Mouse (Mus musculus) forebrain, embryonic 11.5 days (tissue): ENCODE measurements at regions not wholly inside any gene's neighbourhood (a gene's known extent, or its start where the extent isn't known, plus 50 kb on each side); places are given as distances from the start of the nearest gene placed in this dataset.

Experiments
- ATAC-seq: fragments of 200-750 bp; cut with Nextera tagmentation; replicated peaks from 2 replicates; pipeline ENCODE4 v1.8.0; 2017; ENCODE audit warnings: moderate TSS enrichment; ENCODE audit not compliant: low FRiP score
- DNase-seq: peaks from one replicate; pipeline ENCODE4 v3.0.0-alpha.2; 2017; ENCODE audit warnings: low spot score
- H3K27ac ChIP-seq: fragments of 300-500 bp; sonication (generic); 2 replicates; pipeline ENCODE4 v1.5.1; 2014; ENCODE audit warnings: low read depth, low read length
- H3K27me3 ChIP-seq: fragments of 300-500 bp; sonication (generic); 2 replicates; pipeline ENCODE4 v1.6.1; 2014; ENCODE audit warnings: mild to moderate bottlenecking, low read length, mixed read lengths; ENCODE audit not compliant: control insufficient read depth, insufficient read depth
- H3K36me3 ChIP-seq: fragments of 300-500 bp; sonication (generic); 2 replicates; pipeline ENCODE4 v1.6.1; 2014; ENCODE audit warnings: mild to moderate bottlenecking, low read length, moderate library complexity, mixed read lengths; ENCODE audit not compliant: control insufficient read depth, insufficient read depth
- H3K4me1 ChIP-seq: fragments of 300-500 bp; sonication (generic); replicated peaks from 2 replicates; pipeline ENCODE4 v1.6.1; 2014; ENCODE audit warnings: low read length, mixed read lengths; ENCODE audit not compliant: control insufficient read depth, insufficient read depth
- H3K4me2 ChIP-seq: fragments of 300-500 bp; sonication (generic); 2 replicates; pipeline ENCODE4 v1.6.1; 2014; ENCODE audit warnings: low read depth, mild to moderate bottlenecking, low read length, moderate library complexity, mixed read lengths; ENCODE audit not compliant: severe bottlenecking
- H3K4me3 ChIP-seq: fragments of 300-500 bp; sonication (generic); 2 replicates; pipeline ENCODE4 v1.5.1; 2014; ENCODE audit warnings: low read depth, low read length
- H3K9ac ChIP-seq: fragments of 300-500 bp; sonication (generic); 2 replicates; pipeline ENCODE4 v1.6.1; 2014; ENCODE audit warnings: low read length
- H3K9me3 ChIP-seq: fragments of 300-500 bp; sonication (generic); 2 replicates; pipeline ENCODE4 v1.6.1; 2016; ENCODE audit warnings: low read length, mixed read lengths; ENCODE audit not compliant: control insufficient read depth
- WGBS: fragments of 180-500 bp; shearing (Covaris S2); extraction: QIAGEN DNeasy Blood & Tissue Kit; methylation state at CpG from one replicate; pipeline ENCODE4 v1.1.7; 2014; 5-methylcytosine and 5-hydroxymethylcytosine counted together

- no peak overlapping the region for H3K4me3 ChIP-seq
- no peak for ATAC-seq
- no peak overlapping the region for H3K9ac ChIP-seq
- H3K4me1 ChIP-seq = 0 out of 2 replicates have a peak, but pooled peaks cover 2% of the 10 kb centered on the region
- WGBS = 86% methylated on average over 6 of the region's 6 CpGs
- no peak overlapping the region for H3K27ac ChIP-seq
- no peaks in the 10 kb centered on the region for H3K36me3 ChIP-seq
- DNase-seq = no peak
- no peaks in the 10 kb centered on the region for H3K27me3 ChIP-seq
- H3K4me2 ChIP-seq = no peak overlapping the region
- no peaks in the 10 kb centered on the region for H3K9me3 ChIP-seq
Measured at GRCm38 (mm10) chr3:54993761-54994160, 61.5 kb downstream of the Ccna1 start.

GRCm38 (mm10) chr3:54990073-54990472, 65.2 kb downstream of the Ccna1 start:
- WGBS = 28% methylated on average over 5 of the region's 5 CpGs
- H3K4me2 ChIP-seq = no peak overlapping the region
- H3K27ac ChIP-seq = no peak overlapping the region
- H3K4me3 ChIP-seq = no peak overlapping the region
- no peak for ATAC-seq
- H3K9ac ChIP-seq = no peak overlapping the region
- DNase-seq = no peak
- H3K36me3 ChIP-seq = no peaks in the 10 kb centered on the region
- no peaks in the 10 kb centered on the region for H3K9me3 ChIP-seq
- H3K27me3 ChIP-seq = no peaks in the 10 kb centered on the region
- H3K4me1 ChIP-seq = 0 out of 2 replicates have a peak, but pooled peaks cover 2% of the 10 kb centered on the region

- no peak overlapping the region for H3K9ac ChIP-seq
- 76% methylated on average over 8 of the region's 8 CpGs for WGBS
- 0 out of 2 replicates have a peak, but pooled peaks cover 2% of the 10 kb centered on the region for H3K4me1 ChIP-seq
- no peaks in the 10 kb centered on the region for H3K9me3 ChIP-seq
- H3K36me3 ChIP-seq = no peaks in the 10 kb centered on the region
- no peak overlapping the region for H3K27ac ChIP-seq
- H3K4me2 ChIP-seq = no peak overlapping the region
- no peak overlapping the region for H3K4me3 ChIP-seq
- ATAC-seq = no peak
- H3K27me3 ChIP-seq = no peaks in the 10 kb centered on the region
- no peak for DNase-seq
Measured at GRCm38 (mm10) chr3:54989358-54989757, 65.9 kb downstream of the Ccna1 start.

GRCm38 (mm10) chr3:54981488-54981887, 65.8 kb upstream of the Sertm1 start:
- H3K36me3 ChIP-seq = no peaks in the 10 kb centered on the region
- ATAC-seq (no peak), DNase-seq (no peak)
- no peak overlapping the region for H3K9ac ChIP-seq
- no peak overlapping the region for H3K27ac ChIP-seq
- H3K4me1 ChIP-seq = no peaks in the 10 kb centered on the region
- H3K9me3 ChIP-seq = no peaks in the 10 kb centered on the region
- H3K4me3 ChIP-seq = no peak overlapping the region
- 56% methylated on average over 2 of the region's 2 CpGs for WGBS
- H3K27me3 ChIP-seq = no peaks in the 10 kb centered on the region
- H3K4me2 ChIP-seq = no peak overlapping the region

- ATAC-seq = no peak
- 78% methylated on average over 2 of the region's 2 CpGs for WGBS
- DNase-seq = no peak
Measured at GRCm38 (mm10) chr3:54980312-54980711, 64.6 kb upstream of the Sertm1 start.

GRCm38 (mm10) chr3:54965512-54965911, 49.8 kb upstream of the Sertm1 start:
- Histone ChIP-seq H3K4me2 (no peak overlapping the region), H3K9me3 (no peaks in the 10 kb centered on the region), H3K36me3 (no peaks in the 10 kb centered on the region), H3K4me1 (no peaks in the 10 kb centered on the region; the same call in 1 of the 2 replicates), H3K9ac (no peak overlapping the region), H3K27me3 (no peaks in the 10 kb centered on the region), H3K4me3 (no peak overlapping the region), H3K27ac (0 out of 2 replicates have a peak overlapping the region, but pooled peaks have one; percentile 43)
- WGBS = 43% methylated on average over 6 of the region's 6 CpGs
- ATAC-seq (peak; percentile 18; the same call in 1 of the 2 replicates), DNase-seq (no peak)

More at GRCm38 (mm10) chr3:54980312-54980711, 64.6 kb upstream of the Sertm1 start:
- H3K36me3 ChIP-seq = no peaks in the 10 kb centered on the region
- no peaks in the 10 kb centered on the region for H3K9me3 ChIP-seq
- H3K4me1 ChIP-seq = no peaks in the 10 kb centered on the region
- H3K27me3 ChIP-seq = no peaks in the 10 kb centered on the region
- no peak overlapping the region for H3K9ac ChIP-seq
- no peak overlapping the region for H3K27ac ChIP-seq
- H3K4me2 ChIP-seq = no peak overlapping the region
- no peak overlapping the region for H3K4me3 ChIP-seq
